Mouse (Mus musculus) brain, embryonic 14.5 days (tissue): ENCODE data around the gene Pdlim3.

Experiments
- CTCF ChIP-seq: fragments of 200-500 bp; IDR thresholded peaks from 2 replicates; pipeline ENCODE4 v1.5.1; 2012; ENCODE audit warnings: inconsistent platforms, mild to moderate bottlenecking, moderate library complexity, borderline replicate concordance; ENCODE audit not compliant: insufficient read depth, insufficient read length; ENCODE audit errors: extremely low read depth
- POLR2A ChIP-seq: fragments of 200-500 bp; IDR thresholded peaks from 2 replicates; pipeline ENCODE4 v1.6.1; 2012; ENCODE audit warnings: mild to moderate bottlenecking, inconsistent platforms, borderline replicate concordance; ENCODE audit not compliant: poor library complexity, insufficient read depth, insufficient read length, severe bottlenecking; ENCODE audit errors: extremely low read depth

DNA sequence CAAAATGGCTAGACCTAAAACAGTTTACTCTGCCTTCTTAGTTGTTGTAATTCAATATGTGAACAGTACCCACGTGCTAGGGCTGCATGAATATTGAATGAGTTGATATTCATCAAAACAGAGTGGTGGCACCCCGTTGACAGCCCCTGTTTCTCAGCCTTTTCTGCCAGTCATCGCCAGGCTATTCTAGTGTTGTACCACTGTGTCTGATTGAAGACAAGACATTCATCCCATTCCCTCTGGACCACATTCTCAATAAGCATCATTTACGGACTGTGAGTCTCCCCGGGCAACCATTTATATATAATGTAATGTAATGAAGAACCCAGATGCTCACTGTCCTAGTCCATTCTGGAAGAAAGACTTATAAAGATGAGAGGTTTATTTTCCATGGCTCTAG, 42.0 kb upstream of the Pdlim3 start:
- TF ChIP-seq CTCF, result no peak
- no peak for TF ChIP-seq POLR2A
